Mouse (Mus musculus): ENCODE results near the gene Ccdc62. TPM values are rescaled to one million over a fixed set of nuclear protein-coding genes. Genes with fewer than 3 reads are reported as not detected.

Ccdc62 gene
- total RNA-seq, 1 experiment from 2014 or later = 4.9 TPM

DNA sequence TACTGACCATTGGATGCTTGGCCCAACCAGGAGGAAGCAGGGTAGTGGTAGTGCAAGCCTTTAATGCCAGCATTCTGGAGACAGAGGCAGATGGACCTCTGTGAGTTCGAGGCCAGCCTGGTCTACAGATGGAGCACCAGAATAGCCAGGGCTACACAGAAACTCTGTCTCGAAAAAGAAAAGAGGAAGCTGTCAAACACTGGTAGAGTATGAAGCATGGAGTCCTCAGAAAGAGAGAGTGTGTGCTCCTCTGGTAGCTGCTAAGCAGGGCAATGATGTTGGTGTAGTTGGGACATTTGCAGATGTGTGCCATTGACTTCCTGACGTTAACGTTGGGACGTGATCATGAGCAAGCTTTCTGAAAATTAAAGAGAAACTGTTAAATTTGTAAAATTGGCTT lies 8.0 kb downstream of the Ccdc62 start:
- DNase-seq = no peak

DNA sequence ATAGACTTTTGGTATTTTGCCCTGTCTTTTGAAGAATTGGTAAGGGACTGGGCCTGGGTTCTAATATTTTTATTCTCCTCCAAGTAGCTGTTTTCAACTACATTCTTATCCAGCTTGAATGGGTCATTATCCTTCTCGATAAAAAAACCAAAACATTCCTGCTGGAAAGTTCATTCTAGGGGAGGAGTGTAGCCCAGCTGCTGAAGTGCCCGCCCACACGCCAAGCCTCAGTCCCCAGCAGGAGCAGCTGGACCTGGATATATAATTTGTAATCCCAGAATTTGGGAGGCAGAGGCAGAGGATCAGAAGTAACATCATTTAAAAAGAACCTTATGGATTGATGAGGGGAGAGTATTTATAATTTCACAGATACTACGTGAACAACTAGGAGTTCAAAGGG lies 16.1 kb downstream of the Ccdc62 start:
- no peak for DNase-seq

DNA sequence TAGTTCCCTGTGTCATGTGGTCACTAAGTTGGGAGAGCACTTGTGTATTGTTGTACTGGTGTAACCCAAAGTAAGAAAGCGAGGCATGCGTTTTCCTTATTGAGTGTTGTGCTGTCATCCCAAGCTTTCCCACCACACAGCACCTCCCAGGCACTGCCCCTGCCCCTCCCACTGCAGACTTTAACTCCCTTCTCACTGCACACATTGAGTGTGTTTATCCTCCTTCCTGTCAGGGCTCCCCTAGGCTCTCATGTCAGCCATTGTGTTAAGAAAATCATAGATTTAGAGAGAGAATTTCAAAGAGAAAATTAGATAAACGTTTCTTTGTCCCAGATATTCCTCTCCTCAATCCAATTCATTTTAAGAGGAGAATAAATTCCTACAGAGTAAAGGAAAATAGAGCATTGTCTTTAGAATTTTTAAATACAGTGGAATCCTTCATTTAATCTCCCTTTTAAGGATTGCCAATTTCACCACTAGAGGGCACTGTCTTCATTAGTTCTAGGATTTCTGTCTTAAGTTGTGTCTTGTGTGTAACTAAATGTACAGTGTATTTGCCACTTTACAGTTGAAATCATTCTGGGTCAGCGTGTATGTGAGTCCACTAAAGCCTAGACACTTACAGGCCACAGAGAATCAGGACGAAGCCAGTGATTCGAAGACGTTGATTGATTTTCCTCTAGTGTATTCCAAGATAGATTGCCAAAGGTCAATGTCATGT lies 16.7 kb downstream of the Ccdc62 start:
- no peak for DNase-seq

DNA sequence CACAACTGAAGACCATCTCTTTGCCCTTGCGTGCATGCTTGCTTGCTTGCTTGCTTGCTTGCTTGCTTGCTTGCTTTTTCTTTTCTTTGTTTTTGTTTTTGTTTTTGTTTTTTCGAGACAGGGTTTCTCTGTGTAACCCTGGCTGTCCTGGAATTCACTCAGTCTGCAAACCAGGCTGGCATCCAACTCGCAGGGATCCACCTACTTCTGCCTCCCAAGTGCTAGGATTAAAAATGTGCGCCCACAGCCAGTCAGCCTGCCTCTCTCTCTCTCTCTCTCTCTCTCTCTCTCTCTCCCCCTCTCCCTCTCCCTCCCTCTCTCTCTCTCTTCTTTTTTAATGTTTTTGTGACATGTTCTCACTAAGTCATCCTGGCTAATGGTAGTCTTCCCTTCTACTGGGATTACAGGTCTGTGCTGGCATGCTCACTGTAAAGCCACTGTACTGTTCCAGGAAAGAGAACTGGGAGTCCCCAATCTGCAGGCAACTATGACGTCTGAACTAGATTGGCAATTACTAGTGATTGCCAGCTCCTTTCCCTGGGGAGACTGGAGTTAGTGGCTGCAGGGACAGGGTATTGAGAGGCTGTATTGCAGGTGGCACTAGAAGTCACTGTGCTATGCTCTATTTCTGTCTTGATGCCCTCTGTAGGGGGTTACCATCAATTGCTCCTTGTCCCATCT lies 22.0 kb downstream of the Ccdc62 start:
- no peak for DNase-seq

DNA sequence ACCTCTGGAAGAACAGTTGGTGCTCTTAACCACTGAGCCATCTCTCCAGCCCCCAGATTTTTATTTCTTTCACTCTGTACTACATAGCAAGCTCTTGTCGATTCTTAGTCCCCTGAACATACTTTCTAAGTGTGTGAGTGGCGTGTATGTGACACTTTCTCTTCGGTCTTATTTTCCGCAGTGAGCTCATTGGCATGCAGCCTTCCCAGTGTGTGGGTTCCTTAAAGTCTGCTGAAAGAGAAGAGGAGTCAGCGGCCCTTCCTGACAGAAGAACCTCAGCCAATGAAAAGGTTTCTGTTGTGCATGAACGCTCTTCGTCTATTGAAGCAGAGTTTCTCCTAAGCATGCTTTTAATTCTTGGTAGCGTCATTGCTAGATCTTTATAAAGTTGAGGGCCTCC lies 26.7 kb downstream of the Ccdc62 start:
- DNase-seq = no peak

DNA sequence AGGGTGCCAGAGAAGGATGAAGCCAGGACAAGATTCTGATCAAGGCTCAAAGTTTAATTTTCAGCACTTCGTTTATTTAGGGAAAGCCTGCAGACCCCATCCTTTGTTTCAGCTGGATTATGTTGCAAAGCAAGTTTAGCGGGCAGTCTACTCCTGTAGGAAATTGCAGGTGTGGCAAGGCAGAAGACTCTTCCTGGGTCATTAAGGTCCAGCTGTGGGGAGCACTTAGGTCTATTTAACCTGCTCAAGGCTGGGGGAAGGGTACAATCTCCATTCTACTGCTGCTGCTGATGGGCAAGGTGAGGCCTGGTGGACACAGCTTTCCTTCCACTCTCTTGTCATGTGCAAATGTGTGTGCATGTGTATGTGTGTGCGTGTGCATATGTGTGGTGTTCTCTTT lies 28.5 kb downstream of the Ccdc62 start:
- no peak for DNase-seq

DNA sequence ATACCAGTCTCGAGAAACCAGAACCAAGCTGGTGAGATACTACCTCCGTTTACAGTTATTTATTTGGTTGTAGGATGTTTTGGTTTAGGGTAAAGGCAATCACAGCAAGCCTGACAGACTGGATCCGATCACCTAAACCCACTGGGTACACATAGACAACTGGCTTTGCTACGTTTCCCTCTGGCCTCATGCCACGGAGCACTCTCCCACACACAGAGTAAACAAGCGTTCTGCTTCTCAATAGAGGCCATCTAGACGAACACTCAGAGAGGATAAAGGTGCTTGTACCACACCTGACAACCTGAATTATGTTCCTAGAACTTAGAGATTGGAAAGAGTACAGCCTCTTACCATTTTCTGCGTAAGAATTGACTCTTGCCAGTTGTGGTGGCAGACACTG lies 29.6 kb downstream of the Ccdc62 start:
- no peak for DNase-seq

DNA sequence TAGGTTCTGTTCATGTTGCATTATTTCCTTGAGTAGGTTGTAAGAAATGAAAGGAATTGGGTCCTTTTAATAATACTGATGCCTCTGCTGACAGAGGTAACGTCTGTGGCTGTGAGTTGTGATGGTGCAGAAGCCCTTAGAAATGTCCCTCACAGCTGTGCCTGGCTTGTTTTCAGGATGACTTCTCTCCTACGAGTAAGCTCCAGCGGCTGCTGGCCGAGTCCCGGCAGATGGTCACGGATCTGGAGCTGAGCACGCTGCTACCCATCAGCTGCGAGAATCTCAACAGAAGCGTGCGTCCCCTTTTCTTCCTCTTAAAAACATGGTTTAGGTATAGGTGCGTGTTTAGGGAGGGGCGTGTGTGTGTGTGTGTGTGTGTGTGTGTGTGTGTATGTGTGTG lies 30.6 kb downstream of the Ccdc62 start:
- DNase-seq = no peak

DNA sequence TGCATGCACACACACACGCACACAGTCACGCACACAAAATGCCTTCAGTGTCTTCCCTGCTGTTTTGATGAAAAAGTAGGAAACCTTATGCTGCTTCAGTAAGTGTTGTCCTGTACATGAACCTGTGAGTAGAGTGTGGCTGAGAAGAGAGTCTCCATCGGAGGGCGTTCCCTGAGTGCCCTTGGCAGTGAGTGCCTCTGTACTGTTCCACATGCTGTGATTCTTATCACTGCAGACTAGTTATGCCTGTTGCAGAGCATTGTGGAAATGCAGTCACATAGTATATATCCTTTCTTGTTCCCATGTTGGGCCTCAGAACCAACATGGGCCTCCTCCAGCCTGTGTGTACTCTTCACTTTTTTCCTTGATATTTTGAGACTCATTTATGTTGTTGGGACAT lies 33.7 kb downstream of the Ccdc62 start:
- no peak for DNase-seq

DNA sequence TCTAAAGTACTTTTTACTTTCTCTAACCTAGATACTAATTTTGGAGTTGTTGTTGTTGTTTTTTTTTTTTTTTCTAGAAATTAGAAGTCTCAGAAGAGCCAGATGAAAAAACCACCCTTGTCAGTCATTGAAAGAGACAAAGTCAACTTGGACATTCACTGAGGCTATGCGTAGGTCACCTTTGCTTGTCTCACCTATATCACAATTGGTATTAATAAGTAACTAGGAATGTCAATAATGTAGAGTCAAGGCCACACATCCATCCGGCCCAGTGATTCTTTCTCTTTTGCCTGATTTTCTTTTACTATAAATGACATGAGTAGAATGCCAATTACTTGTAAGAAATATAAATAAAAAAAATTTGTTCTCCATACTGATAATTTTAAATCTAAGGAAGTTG lies 36.3 kb downstream of the Ccdc62 start:
- DNase-seq = no peak

DNA sequence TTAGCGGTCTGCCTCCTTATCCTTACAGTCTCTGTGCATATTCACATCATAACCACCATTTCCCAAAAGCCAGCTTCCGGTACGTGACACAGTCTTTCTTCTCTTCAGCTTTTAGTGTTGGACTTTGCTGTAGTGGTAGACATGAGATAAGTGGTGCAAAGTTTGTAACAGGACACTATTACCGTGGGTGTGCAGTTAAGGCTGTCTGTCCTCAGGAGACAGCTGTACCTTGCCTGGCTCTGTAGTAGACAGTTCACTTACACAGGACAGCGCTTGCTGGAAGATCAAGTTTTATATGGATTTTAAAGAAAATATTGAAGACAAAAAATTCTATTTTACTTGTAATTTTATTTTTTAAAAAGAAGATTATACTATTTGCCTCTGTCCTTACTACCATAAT lies 38.0 kb downstream of the Ccdc62 start:
- DNase-seq = no peak

DNA sequence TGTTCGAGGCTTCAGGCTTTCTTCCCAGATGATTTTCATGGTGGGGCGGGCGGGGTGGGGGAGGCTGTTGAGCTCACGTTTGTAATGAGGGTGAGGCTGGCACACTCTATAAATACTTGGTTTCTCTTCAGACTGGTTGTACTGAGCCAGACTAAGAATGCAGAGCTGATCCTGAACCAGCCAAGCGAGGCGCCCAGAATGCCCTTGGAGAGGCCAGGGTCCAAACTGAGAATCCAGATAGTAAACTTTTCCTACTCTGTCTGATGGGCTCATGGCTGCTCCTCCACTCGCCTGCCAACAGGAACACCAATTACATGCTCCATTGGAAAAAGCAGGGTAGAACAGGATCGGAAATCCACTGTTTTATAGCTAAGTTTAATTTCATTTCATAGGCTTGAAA lies 38.7 kb downstream of the Ccdc62 start:
- no peak for DNase-seq

DNA sequence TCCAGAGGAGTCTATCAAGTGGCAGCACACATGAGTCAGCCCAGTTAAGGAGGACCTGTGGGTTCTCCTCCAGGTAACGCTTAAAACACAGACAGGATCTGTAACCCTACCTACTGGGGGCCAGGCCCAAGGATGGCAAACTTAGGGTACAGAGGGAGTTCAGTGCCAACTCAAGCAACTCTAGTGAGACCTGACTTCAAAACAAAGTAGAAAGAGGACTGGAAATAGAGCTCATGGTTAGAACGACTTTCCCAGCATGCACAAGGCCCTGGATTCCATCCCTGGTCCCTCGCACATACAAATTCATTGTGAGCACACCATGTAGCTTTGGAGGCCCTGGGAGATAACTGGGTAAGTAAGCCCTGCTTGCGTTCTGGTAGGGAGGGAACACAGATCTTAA lies 40.1 kb downstream of the Ccdc62 start:
- DNase-seq = no peak

DNA sequence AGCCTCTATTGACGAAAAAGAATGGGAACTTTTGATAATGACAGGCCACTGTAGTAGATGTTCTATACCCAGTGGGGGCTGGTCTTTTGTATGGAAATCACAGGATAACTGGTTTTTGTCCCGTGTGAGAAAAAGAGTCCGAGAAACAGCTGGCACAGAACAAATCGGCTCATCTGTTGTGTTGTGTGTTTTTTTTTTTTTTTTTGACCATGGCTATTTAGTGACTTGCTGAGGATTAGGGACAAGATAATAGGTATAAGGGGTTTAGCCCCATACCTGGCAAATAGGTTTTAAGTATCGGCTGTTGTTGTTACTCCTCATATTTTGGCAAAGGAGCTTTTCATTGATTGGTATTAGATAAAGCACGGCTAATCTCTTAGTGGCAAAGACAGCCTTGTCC lies 42.0 kb downstream of the Ccdc62 start:
- no peak for DNase-seq

DNA sequence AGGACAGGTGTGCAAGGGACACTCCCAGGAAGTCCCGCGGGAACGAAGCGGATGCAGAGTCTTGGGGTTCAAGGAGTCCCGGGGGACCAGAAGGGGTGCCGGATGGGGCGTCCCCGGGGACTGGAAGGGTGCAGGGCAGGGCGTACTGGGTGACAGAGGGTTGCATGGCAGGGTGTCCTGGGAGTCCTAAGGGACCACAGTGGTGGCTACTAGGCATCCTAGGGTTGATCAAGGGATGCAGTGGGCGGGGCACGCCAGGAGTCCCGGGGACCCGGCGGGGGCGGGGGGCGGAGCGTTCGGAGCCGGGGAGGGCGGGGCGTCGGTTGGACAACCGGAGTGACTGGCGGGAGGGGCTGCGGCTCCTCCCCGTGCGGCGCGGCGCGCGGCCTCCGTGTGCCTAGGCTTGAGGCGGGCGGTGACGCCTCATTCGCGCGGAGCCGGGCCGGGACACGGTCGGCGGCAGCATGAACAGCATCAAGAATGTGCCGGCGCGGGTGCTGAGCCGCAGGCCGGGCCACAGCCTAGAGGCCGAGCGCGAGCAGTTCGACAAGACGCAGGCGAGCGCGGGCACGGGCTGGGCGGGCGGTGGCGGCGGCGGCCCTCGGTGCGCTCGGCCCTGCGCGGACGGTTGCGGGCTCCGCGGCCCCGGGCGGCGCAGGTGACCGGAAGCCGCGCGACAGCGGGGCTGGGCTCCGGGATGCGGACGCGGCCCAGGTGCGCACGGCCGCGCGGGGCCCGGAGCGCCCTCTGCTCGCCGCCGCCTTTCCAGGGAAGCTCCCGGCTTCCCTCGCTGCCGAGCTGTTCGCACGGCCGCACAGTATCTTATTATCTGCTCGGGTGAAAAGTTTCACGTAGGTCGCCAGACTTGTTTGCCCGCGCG lies 43.1 kb downstream of the Ccdc62 start, which contains the start of gene Hip1r:
Gene Hip1r (plus strand): TSS at position 330 of the 880 bp plus-strand sequence.
- DNase-seq = peak; percentile 85

DNA sequence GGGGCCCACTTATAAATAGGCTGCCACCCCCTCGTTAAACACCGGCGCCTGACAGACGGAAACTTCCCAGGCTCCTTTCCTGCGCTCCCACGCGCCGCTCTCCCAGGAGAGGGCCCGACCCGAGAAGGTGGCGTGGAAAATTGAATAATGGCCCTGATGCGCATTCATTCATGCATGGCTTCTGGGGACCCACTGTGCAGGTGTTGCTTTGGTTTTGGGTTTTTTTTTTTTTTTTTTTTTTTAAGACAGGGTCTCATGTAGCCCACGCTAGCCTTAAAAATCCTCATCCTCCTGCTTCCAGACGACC lies 43.7 kb downstream of the Ccdc62 start:
- DNase-seq = no peak

DNA sequence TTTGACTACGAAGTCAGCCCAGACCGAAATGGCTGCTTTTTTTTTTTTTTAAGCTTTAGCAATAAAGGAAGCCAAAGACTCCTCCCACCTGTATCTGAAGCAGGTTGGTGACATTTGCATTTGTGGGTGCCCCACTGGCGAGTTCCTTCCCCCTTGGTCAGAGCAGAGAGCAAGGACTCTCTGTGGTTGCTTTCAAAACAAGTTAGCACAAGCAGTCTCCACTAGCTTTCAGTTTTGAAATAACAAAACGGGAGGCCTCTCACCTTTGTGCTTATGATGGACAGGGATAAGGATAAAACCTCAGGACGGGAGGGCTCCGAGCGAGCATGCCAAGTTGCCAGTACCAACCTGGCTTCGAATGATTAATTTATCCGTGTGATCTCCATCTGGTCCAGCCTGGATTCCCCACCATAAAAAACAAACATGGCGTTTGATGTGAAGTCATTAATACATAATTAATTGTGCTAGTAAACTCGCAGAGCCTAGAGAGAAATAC lies 44.2 kb downstream of the Ccdc62 start:
- DNase-seq = no peak

DNA sequence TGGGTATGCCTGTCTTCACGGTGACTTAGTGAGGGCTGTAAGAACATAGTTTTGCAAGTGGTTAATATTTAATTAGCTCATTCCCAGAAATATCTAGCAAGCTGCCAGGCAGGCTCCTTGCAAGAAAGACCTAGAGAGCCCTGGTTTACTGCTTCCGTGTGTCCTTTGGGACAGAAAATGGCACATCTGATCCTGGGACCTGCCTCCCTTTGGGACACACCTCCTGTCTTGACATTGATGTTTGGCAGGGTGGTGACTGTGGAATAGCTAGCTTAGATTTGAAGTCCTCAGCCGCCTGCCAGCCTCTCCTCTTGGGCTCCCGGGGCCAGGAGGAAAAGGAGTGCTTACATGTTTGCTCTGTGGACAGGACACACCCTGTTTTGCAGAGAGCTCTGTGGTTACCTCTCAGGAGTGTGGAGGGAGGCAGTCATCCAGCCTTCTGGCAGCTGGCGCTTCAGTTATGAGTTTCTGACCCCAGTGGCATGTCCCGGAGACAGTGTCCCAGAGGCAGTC lies 45.2 kb downstream of the Ccdc62 start:
- no peak for DNase-seq

DNA sequence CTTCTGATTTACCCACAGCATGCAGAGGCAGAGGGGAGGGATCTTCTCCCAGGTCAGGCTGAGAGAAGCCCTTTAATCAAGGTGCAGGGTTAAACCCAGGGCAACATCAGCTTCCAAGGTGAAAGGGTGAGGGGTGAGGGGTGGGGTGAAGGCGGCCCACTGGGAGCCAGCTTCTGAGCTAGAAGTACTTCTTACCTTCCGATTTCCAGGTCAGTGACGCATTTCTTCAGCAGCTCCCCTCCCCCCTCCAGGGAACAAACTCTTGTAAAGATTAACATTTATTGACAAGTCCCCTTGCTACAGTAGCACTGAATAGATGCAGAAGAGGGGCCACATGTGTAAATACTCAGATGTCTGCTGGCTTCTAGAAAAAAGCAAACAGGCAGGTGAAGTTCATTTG lies 46.8 kb downstream of the Ccdc62 start:
- no peak for DNase-seq

DNA sequence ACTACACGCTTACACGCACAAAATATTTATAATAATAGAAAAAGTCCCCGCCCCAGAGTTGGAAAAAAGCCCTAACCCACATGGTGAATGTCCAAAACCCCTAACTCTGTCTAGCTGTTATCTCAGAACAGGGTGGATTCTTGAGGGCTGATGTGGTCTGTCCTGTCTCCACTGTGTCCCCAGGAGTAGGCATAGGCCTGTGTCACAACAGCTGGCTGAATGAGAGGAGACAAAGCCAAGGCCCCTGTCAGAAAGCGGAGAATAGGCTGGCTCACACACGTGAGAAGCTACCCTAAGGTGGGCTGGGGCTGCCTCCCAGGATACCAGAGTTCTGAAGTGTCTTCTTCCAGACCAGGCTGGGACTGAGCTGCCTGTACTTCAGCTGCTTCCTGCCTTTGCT lies 47.7 kb downstream of the Ccdc62 start:
- no peak for DNase-seq

DNA sequence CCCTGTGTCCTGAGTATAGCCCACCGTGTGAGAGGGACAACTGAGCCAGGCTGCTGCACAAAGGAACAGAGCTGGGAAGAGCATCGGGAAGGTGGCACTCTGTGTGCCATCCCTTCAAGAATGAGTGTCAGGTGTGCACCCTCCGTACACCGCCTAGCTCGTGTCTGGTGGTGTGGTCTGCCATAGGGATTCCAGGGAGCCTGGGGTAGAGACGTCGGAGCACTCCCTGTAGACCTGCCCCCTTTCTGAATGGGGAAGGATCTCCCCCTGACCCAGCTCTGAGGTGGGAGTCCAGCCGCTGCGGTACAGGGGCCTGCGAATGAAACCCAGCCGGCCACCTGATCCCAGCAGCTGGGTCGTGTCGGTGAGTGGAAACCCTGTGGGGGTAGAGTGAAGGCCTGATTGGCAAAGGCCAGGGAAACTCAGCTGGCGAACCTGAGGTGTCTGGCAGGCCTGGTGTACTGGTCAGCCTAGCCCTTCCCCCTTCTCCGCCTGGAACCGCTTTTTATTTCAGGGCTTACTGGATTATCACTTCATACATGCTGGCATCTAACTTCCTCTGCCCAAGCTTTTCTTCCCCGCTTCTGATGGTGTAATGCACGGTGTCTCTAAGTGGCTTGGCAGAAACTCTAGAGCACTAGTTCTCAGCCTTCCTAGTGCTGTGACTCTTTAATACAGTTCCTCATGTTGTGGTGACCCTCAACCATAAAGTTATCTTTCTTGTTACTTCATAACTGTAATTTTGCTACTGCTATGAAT lies 48.9 kb downstream of the Ccdc62 start:
- no peak for DNase-seq

DNA sequence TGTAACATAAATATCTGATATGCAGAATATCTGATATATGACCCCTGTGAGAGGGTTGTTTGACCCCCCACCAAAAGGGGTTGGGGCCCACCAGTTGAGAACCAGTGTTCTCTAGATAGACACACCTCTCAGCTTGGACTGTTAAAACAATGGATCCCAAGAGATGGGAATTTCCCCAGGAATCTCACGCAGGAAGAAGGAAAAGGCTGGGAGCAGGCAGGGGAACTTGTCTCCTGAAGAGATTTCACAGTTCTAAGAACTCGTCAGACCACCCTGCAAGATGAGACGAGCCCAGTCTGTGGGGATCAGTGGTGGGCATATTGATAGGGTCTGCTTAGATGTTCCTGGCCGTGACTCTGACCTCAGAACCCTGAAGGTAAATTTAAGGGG lies 49.5 kb downstream of the Ccdc62 start:
- DNase-seq = no peak

Measured in adrenal gland, postnatal 25 days (tissue).